8 mouse cellular contexts compared by ENCODE assay signal in genomic region chr17:15499656-15500394, GRCm38 (mm10). TPM values are rescaled to one million over a fixed set of nuclear protein-coding genes. Genes with fewer than 3 reads are reported as not detected.
A peak's percentile ranks its signal among the peaks of the same experiment; 100 is the strongest.
DNase-seq lines count a peak whose midpoint lies in the region; ATAC-seq and TF ChIP-seq lines count a peak whose summit lies in the region.

Gene Psmb1, minus strand, starts transcription at chr17:15499751.
Gene Tbp, plus strand, starts transcription at chr17:15499888.

- H3K36me3 ChIP-seq in G1E (replicated peaks), result peaks cover 48% of the 10 kb centered on the region
- H3K36me3 ChIP-seq in forebrain, embryonic 16.5 days (ENCODE audit: control insufficient read depth, insufficient read depth), result peaks cover 16% of the 10 kb centered on the region
- H3K36me3 ChIP-seq in lung, embryonic 14.5 days (ENCODE audit: insufficient read depth), result peaks cover 33% of the 10 kb centered on the region
- H3K36me3 ChIP-seq in thymus, adult 2 months (ENCODE audit: control insufficient read depth, insufficient read depth, low read length), result peaks cover 17% of the 10 kb centered on the region

- peaks cover 35% of the 10 kb centered on the region for H3K4me1 ChIP-seq in G1E (ENCODE audit: insufficient read depth, low read depth, low read length)
- H3K4me1 ChIP-seq in forebrain, embryonic 16.5 days (replicated peaks; ENCODE audit: control insufficient read depth, insufficient read depth, low read length), result peaks cover 33% of the 10 kb centered on the region
- H3K4me1 ChIP-seq in lung, embryonic 14.5 days (ENCODE audit: insufficient read depth), result no peaks in the 10 kb centered on the region
- no peaks in the 10 kb centered on the region for H3K4me1 ChIP-seq in olfactory bulb, adult 2 months (ENCODE audit: control insufficient read depth, insufficient read depth, low read length)
- peaks cover 2% of the 10 kb centered on the region; the same call in 1 of the 2 replicates for H3K4me1 ChIP-seq in thymus, adult 2 months (replicated peaks; ENCODE audit: control insufficient read depth, insufficient read depth, low read length)

- peak; percentile 41; the same call in 1 of the 2 replicates for TF ChIP-seq POLR2A in olfactory bulb, adult 2 months (IDR thresholded peaks at IDR 0.05; ENCODE audit: insufficient read depth, low read depth, low read length)
- TF ChIP-seq POLR2A in thymus, adult 2 months (IDR thresholded peaks at IDR 0.05; ENCODE audit: control insufficient read depth, extremely low read depth, insufficient read depth, low read length, poor library complexity), result peak; percentile 67; the same call in 1 of the 2 replicates

- peak; percentile 83 for DNase-seq in G1E (ENCODE audit: low spot score)
- DNase-seq in cerebellum, adult 18-20 months, result peak; percentile 97 to 98
- DNase-seq in heart, postnatal 36 days, result peak; percentile 94 to 96
- DNase-seq in layer of hippocampus, adult 2 months (ENCODE audit: low spot score in 2 of 2), result peak; percentile 97 to 98
- peak; percentile 99 for DNase-seq in lung, embryonic 14.5 days
- peak; percentile 96 for DNase-seq in thymus, adult 2 months

- H3K4me2 ChIP-seq in forebrain, embryonic 16.5 days (ENCODE audit: low read length), result peak within 1 kb of the TSS; percentile 54
- peak within 1 kb of the TSS; percentile 92 for H3K4me2 ChIP-seq in lung, embryonic 14.5 days

- under 1% methylated on average over 63 of the region's 63 CpGs for WGBS in forebrain, embryonic 16.5 days
- WGBS in lung, embryonic 14.5 days, result under 1% methylated on average over 63 of the region's 63 CpGs
- 1% methylated on average over 63 of the region's 63 CpGs for WGBS in olfactory bulb, adult 2 months
- under 1% methylated on average over 63 of the region's 63 CpGs for WGBS in thymus, adult 2 months

- intact Hi-C loops in heart, postnatal 36 days (cut with DNase I), result loop anchor here (2.0 kb wide), 1 partner anchor 27 kb away; the partner anchor contains the start of gene Pdcd2

- peak; percentile 84 for ATAC-seq in G1E (ENCODE audit: extremely low read depth, insufficient number of reproducible peaks, low FRiP score, poor library complexity, severe bottlenecking)
- peak; percentile 93 for ATAC-seq in forebrain, embryonic 16.5 days
- ATAC-seq in lung, embryonic 14.5 days (ENCODE audit: insufficient read depth), result peak; percentile 95

- TF ChIP-seq CTCF in G1E (IDR thresholded peaks at IDR 0.05; ENCODE audit: low read depth, low read length), result no peak
- TF ChIP-seq CTCF in layer of hippocampus, adult 2 months (conservative IDR thresholded peaks at IDR 0.05), result no peak
- no peak for TF ChIP-seq CTCF in lung, embryonic 14.5 days (IDR thresholded peaks at IDR 0.05; ENCODE audit: low read depth)
- TF ChIP-seq CTCF in olfactory bulb, adult 2 months (IDR thresholded peaks at IDR 0.05; ENCODE audit: insufficient read depth, low read depth, low read length), result no peak
- TF ChIP-seq CTCF in thymus, adult 2 months (IDR thresholded peaks at IDR 0.05; ENCODE audit: borderline replicate concordance, control insufficient read depth, extremely low read depth, insufficient read depth, low read length, poor library complexity), result no peak; the same call in 1 of the 2 replicates

- peak within 1 kb of the TSS; percentile 98 for H3K4me3 ChIP-seq in G1E (ENCODE audit: low read depth, low read length)
- peak within 1 kb of the TSS; percentile 89 for H3K4me3 ChIP-seq in forebrain, embryonic 16.5 days (replicated peaks; ENCODE audit: low read length)
- peak within 1 kb of the TSS; percentile 93 for H3K4me3 ChIP-seq in layer of hippocampus, adult 2 months
- peak within 1 kb of the TSS; percentile 98 for H3K4me3 ChIP-seq in lung, embryonic 14.5 days (ENCODE audit: low read depth, low read length)
- peak within 1 kb of the TSS; percentile 88 for H3K4me3 ChIP-seq in olfactory bulb, adult 2 months (ENCODE audit: insufficient read depth, low read depth, low read length)
- peak within 1 kb of the TSS; percentile 78 for H3K4me3 ChIP-seq in thymus, adult 2 months (ENCODE audit: control insufficient read depth, insufficient read depth, low read length)

- H3K27me3 ChIP-seq in G1E (ENCODE audit: insufficient read depth, low read length), result no peaks in the 10 kb centered on the region
- no peaks in the 10 kb centered on the region for H3K27me3 ChIP-seq in forebrain, embryonic 16.5 days (replicated peaks; ENCODE audit: control insufficient read depth, insufficient read depth, low read length)
- H3K27me3 ChIP-seq in lung, embryonic 14.5 days (ENCODE audit: insufficient read depth, low read length), result no peaks in the 10 kb centered on the region
- no peaks in the 10 kb centered on the region for H3K27me3 ChIP-seq in thymus, adult 2 months (ENCODE audit: control insufficient read depth, insufficient read depth, low read length)

- H3K27ac ChIP-seq in forebrain, embryonic 16.5 days (ENCODE audit: low read length), result peak within 1 kb of the TSS; percentile 96
- peak within 1 kb of the TSS; percentile 90 for H3K27ac ChIP-seq in layer of hippocampus, adult 2 months
- H3K27ac ChIP-seq in lung, embryonic 14.5 days (ENCODE audit: low read depth), result peak within 1 kb of the TSS; percentile 87
- H3K27ac ChIP-seq in olfactory bulb, adult 2 months (ENCODE audit: insufficient read depth, low read depth, low read length), result peak within 1 kb of the TSS; percentile 72
- H3K27ac ChIP-seq in thymus, adult 2 months (ENCODE audit: control insufficient read depth, insufficient read depth, low read length), result peak within 1 kb of the TSS; percentile 73

- H3K9me3 ChIP-seq in G1E (replicated peaks), result no peaks in the 10 kb centered on the region
- no peaks in the 10 kb centered on the region for H3K9me3 ChIP-seq in forebrain, embryonic 16.5 days (ENCODE audit: control insufficient read depth, low read length)
- H3K9me3 ChIP-seq in lung, embryonic 14.5 days (ENCODE audit: low read depth, low read length), result no peaks in the 10 kb centered on the region

- H3K9ac ChIP-seq in forebrain, embryonic 16.5 days (replicated peaks; ENCODE audit: low read depth, low read length), result peak within 1 kb of the TSS; percentile 74
- peak within 1 kb of the TSS; percentile 88 for H3K9ac ChIP-seq in lung, embryonic 14.5 days

RNA-seq across cellular contexts. Expression of gene Psmb1, which starts in this region (rescaled TPM):
- total RNA-seq in G1E (2014; fragmentation: Nextera tagmentation) (69.1 and 72.5 TPM in 2 replicates), G1E (2017) (194 and 265 TPM in 2 replicates)
- polyA plus RNA-seq in G1E (2012), result 11.7 and 59.3 TPM in 2 replicates
- polyA plus RNA-seq in forebrain, embryonic 16.5 days (2015; fragmentation: Nextera tagmentation; extraction: Ambion mirVana), result 231 and 234 TPM in 2 replicates
- 100 to 1,000 TPM; 123 to 127 TPM for total RNA-seq in heart, postnatal 36 days (2021)
- 100 to 1,000 TPM; 122 to 130 TPM for total RNA-seq in layer of hippocampus, adult 2 months (2021)
- polyA plus RNA-seq in lung, embryonic 14.5 days (2014; fragmentation: Nextera tagmentation; extraction: Ambion mirVana), result 268 and 272 TPM in 2 replicates
- polyA plus RNA-seq in olfactory bulb, adult 2 months (2012; ENCODE audit: insufficient read depth, insufficient read length, low replicate concordance, missing spikeins), result not detected in 2 replicates
- polyA plus RNA-seq in thymus, adult 2 months (2012; rRNA removed), result 139 and 164 TPM in 2 replicates

RNA-seq across cellular contexts. Expression of gene Tbp, which starts in this region (rescaled TPM):
- 176 and 189 TPM in 2 replicates for total RNA-seq in G1E (2014; fragmentation: Nextera tagmentation)
- total RNA-seq in G1E (2017), result 64.7 and 66.5 TPM in 2 replicates
- 9.8 and 11.9 TPM in 2 replicates for polyA plus RNA-seq in G1E (2012)
- 71.1 and 72.1 TPM in 2 replicates for polyA plus RNA-seq in forebrain, embryonic 16.5 days (2015; fragmentation: Nextera tagmentation; extraction: Ambion mirVana)
- total RNA-seq in heart, postnatal 36 days (2021), result 10 to 100 TPM in 1 of 2 experiments, 1 to 10 TPM in 1; 8.2 to 12.8 TPM
- total RNA-seq in layer of hippocampus, adult 2 months (2021), result 10 to 100 TPM; 29.1 to 29.6 TPM
- 53.6 and 53.8 TPM in 2 replicates for polyA plus RNA-seq in lung, embryonic 14.5 days (2014; fragmentation: Nextera tagmentation; extraction: Ambion mirVana)
- polyA plus RNA-seq in olfactory bulb, adult 2 months (2012; ENCODE audit: insufficient read depth, insufficient read length, low replicate concordance, missing spikeins), result 474 TPM in 1 of 2 replicates, not detected in the other
- 114 and 128 TPM in 2 replicates for polyA plus RNA-seq in thymus, adult 2 months (2012; rRNA removed)

Comparison
In these comparisons a context has a peak if more than half of its experiments do, and no peak if none do; other contexts are left out.
1. Peak in every context shown above with its lines: DNase-seq, ATAC-seq, H3K4me3 ChIP-seq and H3K27ac ChIP-seq.